Mouse (Mus musculus) MEL (cell line): Measurements from ENCODE around the gene Kctd17.

Experiments used
- CHD2 ChIP-seq: IDR thresholded peaks from 2 replicates; pipeline ENCODE4 v1.6.1; 2011; ENCODE audit warnings: low read length, improper control_type of control experiment
- CTCF ChIP-seq, 3 experiments: IDR thresholded peaks in 2 of 3; conservative IDR thresholded peaks in 1 of 3; 2 replicates each; pipeline ENCODE4 v1.5.1; 2011 to 2012; ENCODE audit warnings: low read length in 3 of 3, low read depth in 2 of 3, mild to moderate bottlenecking in 2 of 3, improper control_type of control experiment in 1 of 3, inconsistent platforms in 1 of 3, mixed read lengths in 1 of 3, moderate library complexity in 1 of 3; ENCODE audit not compliant: control insufficient read depth in 1 of 3, insufficient read depth in 1 of 3, poor library complexity in 1 of 3, severe bottlenecking in 1 of 3
- EP300 ChIP-seq, 2 experiments: IDR thresholded peaks; 2 replicates each; pipeline ENCODE4 v1.6.1; 2011; ENCODE audit warnings: improper control_type of control experiment in 2 of 2, low read length in 2 of 2, low read depth in 1 of 2, mild to moderate bottlenecking in 1 of 2
- GABPA ChIP-seq: IDR thresholded peaks from 2 replicates; pipeline ENCODE4 v1.6.1; 2012; ENCODE audit warnings: low read depth, mild to moderate bottlenecking, inconsistent platforms, low read length, improper control_type of control experiment, moderate library complexity
- GATA1 ChIP-seq: IDR thresholded peaks from 2 replicates; pipeline ENCODE4 v1.6.1; 2011; ENCODE audit warnings: low read depth, low read length, improper control_type of control experiment
- MEF2A ChIP-seq: IDR thresholded peaks from 2 replicates; pipeline ENCODE4 v1.6.1; 2014; ENCODE audit warnings: low read depth, mild to moderate bottlenecking, inconsistent platforms, low read length, improper control_type of control experiment; ENCODE audit not compliant: poor library complexity, insufficient replicate concordance, severe bottlenecking; ENCODE audit errors: extremely low read depth
- POLR2A ChIP-seq, 2 experiments: IDR thresholded peaks; 2 replicates each; pipeline ENCODE4 v1.6.1; 2011 to 2012; ENCODE audit warnings: low read length in 2 of 2, mild to moderate bottlenecking in 2 of 2, control low read depth in 1 of 2, improper control_type of control experiment in 1 of 2, low read depth in 1 of 2, moderate library complexity in 1 of 2; ENCODE audit not compliant: control insufficient read depth in 1 of 2, insufficient read depth in 1 of 2, poor library complexity in 1 of 2
- POLR2AphosphoS2 ChIP-seq: IDR thresholded peaks from 2 replicates; pipeline ENCODE4 v1.6.1; 2011; ENCODE audit warnings: low read length, improper control_type of control experiment
- ZKSCAN1 ChIP-seq: IDR thresholded peaks from 2 replicates; pipeline ENCODE4 v1.6.1; 2012; ENCODE audit warnings: low read depth, mild to moderate bottlenecking, inconsistent platforms, low read length, improper control_type of control experiment, moderate library complexity
- ZNF384 ChIP-seq: IDR thresholded peaks from 2 replicates; pipeline ENCODE4 v1.6.1; 2012; ENCODE audit warnings: low read depth, mild to moderate bottlenecking, inconsistent platforms, low read length, improper control_type of control experiment

GRCm38 (mm10) chr15:78409570-78410052 is 18.8 kb upstream of the Kctd17 start:
- no peak for TF ChIP-seq EP300 (IDR thresholded peaks at IDR 0.05; ENCODE audit: low read depth in 1 of 2, low read length in 2 of 2)
- TF ChIP-seq ZNF384: no peak
- TF ChIP-seq GATA1: no peak
- no peak for TF ChIP-seq ZKSCAN1
- TF ChIP-seq CHD2: no peak
- no peak for TF ChIP-seq MEF2A
- TF ChIP-seq POLR2AphosphoS2: no peak
- TF ChIP-seq POLR2A (IDR thresholded peaks at IDR 0.05; ENCODE audit: control insufficient read depth in 1 of 2, insufficient read depth in 1 of 2, low read depth in 1 of 2, low read length in 2 of 2, poor library complexity in 1 of 2): no peak
- no peak for TF ChIP-seq CTCF (IDR thresholded peaks at IDR 0.05 in 2 of 3, conservative IDR thresholded peaks at IDR 0.05 in 1 of 3; ENCODE audit: control insufficient read depth in 1 of 3, insufficient read depth in 1 of 3, low read depth in 2 of 3, low read length in 3 of 3, poor library complexity in 1 of 3, severe bottlenecking in 1 of 3)
- TF ChIP-seq GABPA: no peak
